Mouse (Mus musculus) embryo, embryonic 11 days (tissue): Measurements from ENCODE around the gene Commd1.
A peak's percentile ranks its signal among the peaks of the same experiment; 100 is the strongest.

Experiments used
- DNase-seq: peaks from one replicate; pipeline ENCODE4 v3.0.0-alpha.2; 2015

Gene Commd1

GRCm38 (mm10) chr11:22981984-22982757, at the start of gene Commd1, which contains the start of gene Gm28048:
Commd1 (minus strand) TSS chr11:22982382.
Gm28048 (minus strand) TSS chr11:22982090.
- DNase-seq = peak; percentile 95

GRCm38 (mm10) chr11:23029399-23029798, 47.2 kb upstream of the Commd1 start:
- no peak for DNase-seq

- no peak for DNase-seq
Measured at GRCm38 (mm10) chr11:23028957-23029356, 46.8 kb upstream of the Commd1 start.

GRCm38 (mm10) chr11:23024169-23024568, 42.0 kb upstream of the Commd1 start:
- no peak for DNase-seq

- no peak for DNase-seq
Measured at GRCm38 (mm10) chr11:23023155-23023554, 41.0 kb upstream of the Commd1 start.

GRCm38 (mm10) chr11:23020841-23021240, 38.7 kb upstream of the Commd1 start:
- no peak for DNase-seq

- DNase-seq = no peak
Measured at GRCm38 (mm10) chr11:23020116-23020770, 38.1 kb upstream of the Commd1 start.

- DNase-seq = no peak
Measured at GRCm38 (mm10) chr11:23017943-23018342, 35.8 kb upstream of the Commd1 start.

- DNase-seq = no peak
Measured at GRCm38 (mm10) chr11:23014996-23015395, 32.8 kb upstream of the Commd1 start.

- peak; percentile 15 for DNase-seq
Measured at GRCm38 (mm10) chr11:23013580-23014294, 31.6 kb upstream of the Commd1 start.

GRCm38 (mm10) chr11:23013096-23013495, 30.9 kb upstream of the Commd1 start:
- no peak for DNase-seq

- no peak for DNase-seq
Measured at GRCm38 (mm10) chr11:23008824-23009200, 26.6 kb upstream of the Commd1 start.

- DNase-seq = peak; percentile 93
Measured at GRCm38 (mm10) chr11:23008181-23008823, 26.1 kb upstream of the Commd1 start.

GRCm38 (mm10) chr11:23007481-23008180, 25.4 kb upstream of the Commd1 start, which contains the start of gene Fam161a:
Fam161a (plus strand) TSS chr11:23007531.
- peak; percentile 91 for DNase-seq

- no peak for DNase-seq
Measured at GRCm38 (mm10) chr11:23007166-23007480, 24.9 kb upstream of the Commd1 start.

- DNase-seq = no peak
Measured at GRCm38 (mm10) chr11:23005276-23005675, 23.1 kb upstream of the Commd1 start.

GRCm38 (mm10) chr11:22998308-22998707, 16.1 kb upstream of the Commd1 start:
- DNase-seq = no peak

- no peak for DNase-seq
Measured at GRCm38 (mm10) chr11:22995461-22995860, 13.3 kb upstream of the Commd1 start.

- DNase-seq = no peak
Measured at GRCm38 (mm10) chr11:22994271-22994670, 12.1 kb upstream of the Commd1 start.

GRCm38 (mm10) chr11:22991218-22991835, 9.1 kb upstream of the Commd1 start:
- no peak for DNase-seq

GRCm38 (mm10) chr11:22990393-22991126, 8.4 kb upstream of the Commd1 start, which contains the start of gene Cct4:
Cct4 (plus strand) TSS chr11:22990519.
- DNase-seq = peak; percentile 95
